Mouse (Mus musculus): ENCODE results near the gene Dhfr. TPM values are rescaled to one million over a fixed set of nuclear protein-coding genes. Genes with fewer than 3 reads are reported as not detected.

The Dhfr gene
- polyA plus RNA-seq, 1 experiment from 2014 or later = 21.4 TPM

DNA sequence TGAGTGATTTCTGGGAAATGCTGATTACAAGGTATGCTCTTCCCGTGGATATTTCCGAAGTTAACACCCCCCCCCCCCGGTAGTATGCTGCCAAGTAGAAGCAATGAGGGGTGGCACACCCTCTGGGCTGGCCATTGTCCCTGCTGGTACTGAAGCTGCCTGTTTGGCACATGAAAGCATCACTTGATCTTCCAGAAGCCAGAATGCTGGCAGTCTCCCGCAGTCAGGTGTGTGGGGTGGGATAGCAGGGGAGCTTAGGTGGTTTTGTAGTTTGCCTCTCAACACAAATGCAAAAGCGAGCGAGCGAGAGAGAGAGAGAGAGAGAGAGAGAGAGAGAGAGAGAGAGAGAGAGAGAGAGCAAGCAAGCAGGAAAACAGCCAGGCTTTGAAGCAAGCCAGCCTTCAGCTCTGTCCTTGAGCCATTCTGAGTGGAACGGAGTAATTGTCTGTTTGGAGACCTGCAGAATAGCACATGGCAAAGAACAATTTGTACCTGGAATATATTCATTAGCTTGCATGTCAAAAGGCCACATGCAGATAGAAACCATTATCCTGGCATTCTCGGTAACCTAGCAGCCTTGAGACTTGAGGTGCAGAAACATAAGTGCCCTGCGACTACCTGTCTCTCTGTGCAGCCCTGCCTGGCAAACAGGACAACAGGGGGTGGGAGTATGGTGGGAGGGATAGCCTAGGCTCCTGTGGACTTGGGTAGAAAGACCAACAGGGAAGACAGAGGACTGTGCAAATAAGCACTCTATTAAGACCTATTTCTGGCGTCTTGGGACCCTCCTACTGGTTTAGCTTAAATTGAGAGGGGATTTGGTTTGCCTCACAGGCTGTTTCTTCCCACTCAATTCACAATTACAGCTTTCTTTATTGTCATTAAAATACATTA, 44.2 kb downstream of the Dhfr start:
- Histone ChIP-seq H3K9ac (no peak overlapping the region), H3K27ac (no peak overlapping the region), H3K36me3 (replicated peaks) (no peaks in the 10 kb centered on the region), H3K4me1 (no peaks in the 10 kb centered on the region), H3K4me3 (replicated peaks) (no peak overlapping the region), H3K27me3 (no peaks in the 10 kb centered on the region), H3K4me2 (no peak overlapping the region), H3K9me3 (no peaks in the 10 kb centered on the region)
- WGBS = 76% methylated on average over 11 of the region's 11 CpGs
- ATAC-seq (ENCODE audit: low FRiP score) = no peak

DNA sequence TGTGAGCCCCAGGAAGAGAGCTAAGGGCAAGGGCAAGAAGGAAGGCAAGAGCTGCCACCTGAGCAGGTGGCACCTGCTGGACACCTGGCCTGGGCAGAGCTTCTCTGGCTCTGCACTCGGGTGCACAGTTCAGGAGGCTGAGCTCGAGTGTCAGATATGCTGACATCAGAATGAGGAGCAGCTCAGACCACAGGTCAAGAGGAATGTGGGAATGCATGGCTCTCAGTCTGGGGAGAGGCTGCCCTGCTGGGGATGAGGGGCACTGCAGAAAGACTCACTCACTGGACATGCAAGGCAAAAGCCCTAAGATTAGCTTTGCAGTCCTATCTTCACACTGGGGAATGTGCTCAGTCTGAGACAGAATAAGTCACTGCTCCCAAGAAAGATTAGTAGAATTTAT, 47.5 kb downstream of the Dhfr start:
- 74% methylated on average over 2 of the region's 2 CpGs for WGBS
- no peaks in the 10 kb centered on the region for H3K27me3 ChIP-seq
- H3K9ac ChIP-seq = no peak overlapping the region
- no peak overlapping the region for H3K27ac ChIP-seq
- H3K4me1 ChIP-seq = no peaks in the 10 kb centered on the region
- no peaks in the 10 kb centered on the region for H3K36me3 ChIP-seq (replicated peaks)
- H3K4me2 ChIP-seq = no peak overlapping the region
- H3K9me3 ChIP-seq = no peaks in the 10 kb centered on the region
- H3K4me3 ChIP-seq (replicated peaks) = no peak overlapping the region
- ATAC-seq (ENCODE audit: low FRiP score) = no peak

DNA sequence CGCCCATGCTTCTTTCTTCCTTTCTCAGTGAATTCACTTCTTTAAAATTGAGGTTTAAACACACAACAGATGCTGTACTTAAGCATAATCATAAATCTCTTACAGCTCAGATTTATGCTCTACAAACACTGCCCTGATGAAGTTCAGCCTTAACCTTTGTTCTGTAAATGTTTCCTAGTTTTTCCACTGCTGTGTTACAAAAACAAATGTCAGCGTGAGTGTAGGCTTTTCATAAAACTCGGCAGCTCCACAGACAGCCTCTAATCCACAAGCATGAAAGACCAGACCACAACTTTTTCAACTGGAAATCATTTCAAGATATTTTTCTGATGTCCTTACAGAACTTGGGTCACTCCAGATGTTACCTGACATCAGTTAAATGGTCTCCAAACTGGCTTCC, 49.0 kb downstream of the Dhfr start:
- Histone ChIP-seq H3K4me1 (no peaks in the 10 kb centered on the region), H3K9ac (no peak overlapping the region), H3K4me3 (replicated peaks) (no peak overlapping the region), H3K27me3 (no peaks in the 10 kb centered on the region), H3K27ac (no peak overlapping the region), H3K4me2 (no peak overlapping the region), H3K9me3 (no peaks in the 10 kb centered on the region), H3K36me3 (replicated peaks) (no peaks in the 10 kb centered on the region)
- no peak for ATAC-seq (ENCODE audit: low FRiP score)
- WGBS = 84% methylated on average over 3 of the region's 3 CpGs

DNA sequence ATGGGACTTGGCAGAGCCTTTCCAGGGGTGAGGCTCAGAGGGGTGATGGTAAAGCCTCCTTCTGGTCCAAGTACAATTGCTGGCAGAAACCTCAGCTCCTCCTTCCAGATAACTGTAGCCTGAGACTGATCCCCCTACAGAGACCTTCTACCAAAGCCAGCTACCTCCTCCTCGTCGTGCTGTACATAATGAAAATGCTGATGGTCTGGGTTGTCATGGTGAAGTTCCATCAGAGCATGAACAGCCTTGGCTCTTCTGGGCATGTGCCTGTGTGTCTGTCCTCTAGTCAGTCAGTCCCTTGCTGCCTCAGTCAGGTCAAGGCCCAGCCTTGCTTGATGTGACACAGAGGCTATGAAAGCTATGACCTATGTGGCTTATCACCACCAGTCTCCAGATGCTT, 56.0 kb downstream of the Dhfr start:
- 71% methylated on average over 2 of the region's 2 CpGs for WGBS
- Histone ChIP-seq H3K9me3 (no peaks in the 10 kb centered on the region), H3K4me1 (no peaks in the 10 kb centered on the region), H3K27me3 (no peaks in the 10 kb centered on the region), H3K4me3 (replicated peaks) (no peak overlapping the region), H3K36me3 (replicated peaks) (no peaks in the 10 kb centered on the region), H3K9ac (no peak overlapping the region), H3K27ac (no peak overlapping the region), H3K4me2 (no peak overlapping the region)
- no peak for ATAC-seq (ENCODE audit: low FRiP score)

DNA sequence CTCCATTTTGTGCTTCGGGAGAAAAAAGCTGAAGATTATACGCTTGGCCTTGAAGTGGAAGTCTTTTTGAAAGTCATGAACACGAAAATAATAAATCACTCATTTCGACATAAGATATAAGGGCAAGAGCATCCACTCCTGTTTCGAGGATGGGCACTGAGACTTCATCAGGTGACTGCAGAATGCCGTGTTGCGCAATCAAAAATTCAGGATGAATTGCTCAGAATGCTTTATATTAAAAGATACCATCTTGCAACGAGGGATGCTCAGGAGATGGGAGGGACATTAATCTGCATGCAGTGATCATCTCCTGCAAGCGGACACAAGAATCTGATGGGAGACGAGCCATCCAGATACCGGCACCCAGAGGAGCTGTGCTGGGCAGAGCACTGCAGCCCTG, 65.1 kb downstream of the Dhfr start:
- H3K4me1 ChIP-seq = no peaks in the 10 kb centered on the region
- no peaks in the 10 kb centered on the region for H3K9me3 ChIP-seq
- no peak overlapping the region for H3K9ac ChIP-seq
- H3K36me3 ChIP-seq (replicated peaks) = no peaks in the 10 kb centered on the region
- ATAC-seq (ENCODE audit: low FRiP score) = no peak
- 91% methylated on average over 11 of the region's 11 CpGs for WGBS
- no peak overlapping the region for H3K27ac ChIP-seq
- no peak overlapping the region for H3K4me2 ChIP-seq
- H3K4me3 ChIP-seq (replicated peaks) = no peak overlapping the region
- peaks cover 20% of the 10 kb centered on the region for H3K27me3 ChIP-seq

DNA sequence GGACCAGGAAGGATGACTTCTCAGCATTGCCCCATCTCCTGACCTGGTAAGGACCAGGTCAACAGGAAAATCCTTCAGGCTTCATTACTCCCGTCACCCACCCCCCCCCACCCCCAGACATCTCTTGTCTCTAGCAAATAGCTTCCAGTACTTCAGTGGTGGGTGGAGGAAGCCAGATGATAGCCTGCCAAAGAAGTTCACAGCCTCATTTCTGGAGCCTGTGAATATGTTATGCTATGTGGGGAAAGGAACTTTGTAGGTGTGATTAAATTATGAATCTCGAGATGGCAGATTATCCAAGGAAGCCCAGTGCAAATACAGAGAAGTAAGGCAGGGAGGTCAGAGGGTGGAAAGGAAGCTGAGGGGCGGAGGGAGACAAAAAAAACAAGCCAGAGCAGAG, 69.2 kb downstream of the Dhfr start:
- Histone ChIP-seq H3K27me3 (peaks cover 59% of the 10 kb centered on the region), H3K4me2 (no peak overlapping the region), H3K9me3 (no peaks in the 10 kb centered on the region), H3K9ac (no peak overlapping the region), H3K4me3 (replicated peaks) (no peak overlapping the region), H3K36me3 (replicated peaks) (no peaks in the 10 kb centered on the region), H3K4me1 (peaks cover 15% of the 10 kb centered on the region), H3K27ac (no peak overlapping the region)
- 62% methylated on average over 3 of the region's 3 CpGs for WGBS
- no peak for ATAC-seq (ENCODE audit: low FRiP score)

DNA sequence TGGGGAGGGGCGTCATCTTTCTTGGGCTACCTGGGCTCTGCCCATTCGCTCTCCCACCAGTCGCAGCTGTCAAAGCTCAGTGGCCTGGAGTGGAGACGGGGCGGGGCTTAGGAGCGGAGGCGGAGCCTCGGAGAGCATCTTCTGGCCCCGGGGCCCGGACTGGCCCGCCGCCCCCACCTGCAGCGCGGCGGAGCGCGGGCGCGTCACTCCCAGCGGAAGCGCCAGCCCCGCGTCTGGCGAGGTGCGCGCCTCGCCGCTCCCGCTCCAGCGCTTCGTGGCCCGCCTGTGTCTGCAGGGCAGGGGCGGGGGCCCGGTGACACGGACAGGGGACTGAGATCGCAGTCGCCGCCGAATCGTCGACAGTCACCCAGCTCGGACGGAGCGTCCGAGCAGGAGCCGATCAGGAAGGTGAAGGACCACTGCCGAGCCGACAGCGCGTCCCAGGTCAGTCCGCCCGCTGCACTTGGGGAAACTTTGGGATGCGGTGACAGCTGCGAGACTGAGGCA, 71.3 kb downstream of the Dhfr start, which contains the start of gene Ankrd34b:
Ankrd34b (plus strand) TSS at position 139 of the 507 bp plus-strand sequence.
- peaks cover 64% of the 10 kb centered on the region for H3K27me3 ChIP-seq
- no peak within 1 kb of the TSS for H3K27ac ChIP-seq

DNA sequence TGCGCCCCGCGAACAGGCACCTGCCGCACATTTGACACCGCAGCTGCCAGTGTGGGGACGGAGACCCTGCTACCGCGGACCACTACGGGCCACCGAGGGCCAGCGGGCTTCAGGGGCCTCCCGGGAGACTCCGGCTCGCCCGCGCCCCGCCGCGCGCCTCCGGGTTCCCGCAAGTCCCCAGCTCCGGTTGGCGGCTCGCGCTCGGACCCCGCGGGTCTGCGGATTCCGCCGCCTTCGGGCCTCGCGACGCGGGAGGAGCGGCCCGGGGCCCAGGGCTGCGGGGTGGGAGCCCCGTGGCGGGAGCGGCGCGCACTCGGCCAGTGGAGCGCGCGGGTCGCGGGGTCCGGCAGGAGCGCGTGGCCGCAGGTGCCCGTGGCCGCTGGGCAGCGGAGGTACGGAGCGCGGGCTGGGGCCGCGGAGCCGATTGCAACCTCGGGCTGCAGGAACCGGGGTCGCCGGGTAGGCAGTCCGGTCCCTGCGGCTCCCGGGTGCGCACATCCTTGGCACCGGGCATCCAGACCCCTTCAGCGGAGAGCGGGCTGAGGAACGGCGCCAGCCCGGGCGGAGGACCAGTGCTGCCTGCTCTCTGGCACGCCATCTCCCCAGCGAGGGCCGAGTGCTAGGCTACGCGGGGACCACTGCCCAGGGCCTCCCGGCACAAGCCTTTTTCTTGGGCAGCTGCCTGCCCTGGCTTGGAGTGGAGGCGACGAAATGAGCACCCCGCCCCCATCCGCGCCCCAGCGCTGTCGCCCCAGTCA, 71.9 kb downstream of the Dhfr start:
- peak overlapping the region; percentile 96 for H3K4me2 ChIP-seq
- peak overlapping the region; percentile 68 for H3K4me3 ChIP-seq (replicated peaks)
- no peak overlapping the region for H3K27ac ChIP-seq
- no peaks in the 10 kb centered on the region for H3K36me3 ChIP-seq (replicated peaks)
- peak overlapping the region; percentile 50 for H3K9ac ChIP-seq
- under 1% methylated on average over 86 of the region's 92 CpGs for WGBS
- peak; percentile 73 for ATAC-seq (ENCODE audit: low FRiP score)
- peaks cover 64% of the 10 kb centered on the region for H3K27me3 ChIP-seq
- no peaks in the 10 kb centered on the region for H3K9me3 ChIP-seq
- peaks cover 15% of the 10 kb centered on the region for H3K4me1 ChIP-seq

More for the DNA sequence above, 71.3 kb downstream of the Dhfr start, which contains the start of gene Ankrd34b:
- no peaks in the 10 kb centered on the region for H3K36me3 ChIP-seq (replicated peaks)
- peak within 1 kb of the TSS; percentile 96 for H3K4me2 ChIP-seq
- peak; percentile 91 for ATAC-seq (ENCODE audit: low FRiP score)
- peak within 1 kb of the TSS; percentile 50 for H3K9ac ChIP-seq
- H3K9me3 ChIP-seq = no peaks in the 10 kb centered on the region
- WGBS = under 1% methylated on average over 54 of the region's 54 CpGs
- peaks cover 15% of the 10 kb centered on the region for H3K4me1 ChIP-seq
- peak within 1 kb of the TSS; percentile 68 for H3K4me3 ChIP-seq (replicated peaks)

DNA sequence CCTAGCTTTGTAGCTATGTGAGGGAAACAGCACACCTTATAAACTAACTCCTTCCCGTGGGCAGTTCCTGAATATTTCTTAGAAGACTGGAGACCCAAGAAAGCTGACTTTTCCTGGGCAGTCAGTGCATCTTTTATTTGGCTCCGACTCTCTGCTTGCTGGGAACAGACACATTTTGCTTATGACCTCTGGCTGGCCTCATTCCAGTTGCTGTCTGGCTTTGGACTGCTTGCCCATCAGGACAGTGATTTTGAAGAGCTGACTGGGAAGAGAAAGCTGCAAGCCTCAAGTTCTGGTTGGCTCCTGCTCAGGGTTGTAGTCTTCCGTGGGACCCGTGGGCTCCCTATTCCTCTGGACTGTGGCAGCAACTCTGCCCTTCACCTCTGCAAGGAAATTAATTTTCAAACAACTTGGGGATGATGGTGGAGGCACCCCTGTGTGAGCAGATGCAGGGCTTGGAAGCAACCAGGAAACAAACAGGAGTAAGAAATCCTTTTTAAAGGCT, 72.9 kb downstream of the Dhfr start:
- Histone ChIP-seq H3K27ac (no peak overlapping the region), H3K9ac (no peak overlapping the region), H3K36me3 (replicated peaks) (no peaks in the 10 kb centered on the region), H3K4me2 (peak overlapping the region; percentile 96; the same call in 1 of the 2 replicates), H3K4me1 (peaks cover 15% of the 10 kb centered on the region), H3K9me3 (no peaks in the 10 kb centered on the region), H3K27me3 (peaks cover 64% of the 10 kb centered on the region), H3K4me3 (replicated peaks) (peak overlapping the region; percentile 68; the same call in 1 of the 2 replicates)
- ATAC-seq (ENCODE audit: low FRiP score) = no peak
- 52% methylated on average over 4 of the region's 4 CpGs for WGBS

Other genes with a start within 250 kb of the Dhfr start
- gene Rasgrf2, start 223.1 kb upstream of the Dhfr start, polyA plus RNA-seq (2016; fragmentation: Nextera tagmentation; extraction: Ambion mirVana) = 0.24 and 0.33 TPM in 2 replicates
- 0.87 and 1.6 TPM in 2 replicates for gene Gm20379, start 48.7 kb upstream of the Dhfr start, polyA plus RNA-seq (2016; fragmentation: Nextera tagmentation; extraction: Ambion mirVana)
- 36.0 and 38.1 TPM in 2 replicates for gene Msh3, start 277 bp downstream of the Dhfr start, polyA plus RNA-seq (2016; fragmentation: Nextera tagmentation; extraction: Ambion mirVana)
- 0.09 and 0.21 TPM in 2 replicates for gene Ankrd34b, start 71.2 kb downstream of the Dhfr start, polyA plus RNA-seq (2016; fragmentation: Nextera tagmentation; extraction: Ambion mirVana)
- gene Fam151b, start 129.3 kb downstream of the Dhfr start, polyA plus RNA-seq (2016; fragmentation: Nextera tagmentation; extraction: Ambion mirVana) = 0.17 and 0.28 TPM in 2 replicates
- 11.9 and 12.7 TPM in 2 replicates for gene Zfyve16, start 176.1 kb downstream of the Dhfr start, polyA plus RNA-seq (2016; fragmentation: Nextera tagmentation; extraction: Ambion mirVana)
- gene Spz1, start 221.4 kb downstream of the Dhfr start, polyA plus RNA-seq (2016; fragmentation: Nextera tagmentation; extraction: Ambion mirVana) = not detected in 2 replicates

Measured in forebrain, embryonic 12.5 days (tissue).